Mouse (Mus musculus) heart, postnatal 0 days (tissue): ENCODE data around the gene Vasn.

ENCODE experiments used
- CTCF ChIP-seq: IDR thresholded peaks from 2 replicates; pipeline ENCODE4 v1.5.1; 2016; ENCODE audit warnings: antibody characterized with exemption, control low read depth, low read depth
- EP300 ChIP-seq: IDR thresholded peaks from 2 replicates; pipeline ENCODE4 v1.6.1; 2016; ENCODE audit warnings: antibody characterized with exemption, low read depth

DNA sequence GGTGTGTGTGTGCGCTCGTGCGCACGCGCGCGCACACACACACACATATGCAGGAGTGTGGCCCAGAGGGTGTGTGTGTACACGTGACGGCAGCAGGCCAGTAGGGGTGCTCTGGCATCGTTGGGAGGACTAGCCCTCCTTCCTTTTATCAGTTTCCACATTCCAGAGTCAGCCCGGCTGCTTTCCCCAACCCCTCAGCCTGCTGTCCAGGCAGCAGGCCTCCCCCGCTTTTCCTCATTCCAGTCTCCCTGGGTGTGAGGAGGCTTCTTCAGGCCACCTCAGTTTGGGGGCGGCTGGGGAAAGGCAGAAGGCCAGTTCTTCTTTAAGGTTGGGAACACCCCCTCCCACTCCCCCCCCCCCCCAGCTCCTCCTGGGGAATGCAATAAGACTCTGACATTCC is 2.4 kb downstream of the Vasn start:
- TF ChIP-seq CTCF (no peak), EP300 (0 out of 2 replicates have a peak, but pooled peaks have one; percentile 1)
